Mouse (Mus musculus) hindbrain, embryonic 16.5 days (tissue): ENCODE results near the gene Mapre3. TPM values are rescaled to one million over a fixed set of nuclear protein-coding genes. Genes with fewer than 3 reads are reported as not detected.
A peak's percentile ranks its signal among the peaks of the same experiment; 100 is the strongest.

ENCODE experiments used
- ATAC-seq: fragments of 200-750 bp; cut with Nextera tagmentation; 2 replicates; pipeline ENCODE4 v1.8.0; 2017; ENCODE audit warnings: moderate TSS enrichment, moderate library complexity
- H3K27ac ChIP-seq: fragments of 300-500 bp; sonication (generic); 2 replicates; pipeline ENCODE4 v1.5.1; 2014; ENCODE audit warnings: low read depth, mild to moderate bottlenecking, control low read depth, low read length, moderate library complexity
- H3K27me3 ChIP-seq: fragments of 300-500 bp; sonication (generic); replicated peaks from 2 replicates; pipeline ENCODE4 v1.6.1; 2014; ENCODE audit warnings: low read length; ENCODE audit not compliant: control insufficient read depth, insufficient read depth
- H3K36me3 ChIP-seq: fragments of 300-500 bp; sonication (generic); 2 replicates; pipeline ENCODE4 v1.6.1; 2014; ENCODE audit warnings: mild to moderate bottlenecking, low read length, moderate library complexity, mixed read lengths; ENCODE audit not compliant: control insufficient read depth, insufficient read depth
- H3K4me1 ChIP-seq: fragments of 300-500 bp; sonication (generic); 2 replicates; pipeline ENCODE4 v1.6.1; 2014; ENCODE audit warnings: low read depth, low read length; ENCODE audit not compliant: control insufficient read depth, insufficient read depth
- H3K4me2 ChIP-seq: fragments of 300-500 bp; sonication (generic); 2 replicates; pipeline ENCODE4 v1.6.1; 2014; ENCODE audit warnings: mild to moderate bottlenecking, low read length, control low read depth, moderate library complexity
- H3K4me3 ChIP-seq: fragments of 300-500 bp; sonication (generic); 2 replicates; pipeline ENCODE4 v1.5.1; 2014; ENCODE audit warnings: mild to moderate bottlenecking, low read length, control low read depth, moderate library complexity
- H3K9ac ChIP-seq: fragments of 300-500 bp; sonication (generic); 2 replicates; pipeline ENCODE4 v1.6.1; 2014; ENCODE audit warnings: low read depth, mild to moderate bottlenecking, control low read depth, low read length, moderate library complexity
- H3K9me3 ChIP-seq: fragments of 300-500 bp; sonication (generic); 2 replicates; pipeline ENCODE4 v1.6.1; 2014; ENCODE audit warnings: mild to moderate bottlenecking, low read length, moderate library complexity; ENCODE audit not compliant: control insufficient read depth
- WGBS: fragments of 180-500 bp; shearing (Covaris S2); extraction: QIAGEN DNeasy Blood & Tissue Kit; methylation state at CpG from one replicate; pipeline ENCODE4 v1.1.7; 2014; 5-methylcytosine and 5-hydroxymethylcytosine counted together
- polyA plus RNA-seq: library from polyadenylated mRNA; unstranded; fragments of >200 nt; fragmentation: Nextera tagmentation; extraction: Ambion mirVana; gene quantifications from 2 replicates; pipeline ENCODE4 v1.2.1, GENCODE M21; 2015

The Mapre3 gene
- 151 and 153 TPM in 2 replicates for polyA plus RNA-seq

GRCm38 (mm10) chr5:30814424-30815119, at the start of gene Mapre3:
TSS of gene Mapre3 (plus strand) at chr5:30814641.
- ATAC-seq, result peak; percentile 98
- under 1% methylated on average over 42 of the region's 59 CpGs for WGBS
- H3K27ac ChIP-seq, result peak within 1 kb of the TSS; percentile 96

GRCm38 (mm10) chr5:30765596-30766370, 48.7 kb upstream of the Mapre3 start:
- no peak overlapping the region for H3K4me2 ChIP-seq
- peak; percentile 53 for ATAC-seq
- H3K36me3 ChIP-seq, result 0 out of 2 replicates have a peak, but pooled peaks cover 2% of the 10 kb centered on the region
- 53% methylated on average over 12 of the region's 12 CpGs for WGBS
- no peak overlapping the region for H3K9ac ChIP-seq
- peaks cover 53% of the 10 kb centered on the region for H3K4me1 ChIP-seq
- H3K27ac ChIP-seq, result peak overlapping the region; percentile 64
- H3K4me3 ChIP-seq, result no peak overlapping the region
- no peaks in the 10 kb centered on the region for H3K27me3 ChIP-seq
- no peaks in the 10 kb centered on the region for H3K9me3 ChIP-seq

More at GRCm38 (mm10) chr5:30814424-30815119, at the start of gene Mapre3:
- Histone ChIP-seq H3K36me3 (no peaks in the 10 kb centered on the region), H3K4me3 (peak within 1 kb of the TSS; percentile 96), H3K9me3 (no peaks in the 10 kb centered on the region), H3K4me2 (peak within 1 kb of the TSS; percentile 90), H3K9ac (peak within 1 kb of the TSS; percentile 96), H3K4me1 (peaks cover 29% of the 10 kb centered on the region), H3K27me3 (no peaks in the 10 kb centered on the region; the same call in 1 of the 2 replicates)

- Histone ChIP-seq H3K9ac (no peak overlapping the region), H3K4me2 (no peak overlapping the region)
Observed at GRCm38 (mm10) chr5:30768082-30768481, 46.4 kb upstream of the Mapre3 start.

GRCm38 (mm10) chr5:30768598-30768997, 45.8 kb upstream of the Mapre3 start:
- ATAC-seq, result peak; percentile 70
- H3K9ac ChIP-seq, result no peak overlapping the region
- H3K9me3 ChIP-seq, result no peaks in the 10 kb centered on the region
- peaks cover 41% of the 10 kb centered on the region for H3K4me1 ChIP-seq
- WGBS, result 12% methylated on average over 9 of the region's 9 CpGs
- H3K27me3 ChIP-seq, result no peaks in the 10 kb centered on the region
- no peak overlapping the region for H3K4me2 ChIP-seq
- peak overlapping the region; percentile 61 for H3K27ac ChIP-seq
- no peaks in the 10 kb centered on the region for H3K36me3 ChIP-seq
- no peak overlapping the region for H3K4me3 ChIP-seq

More at GRCm38 (mm10) chr5:30768082-30768481, 46.4 kb upstream of the Mapre3 start:
- 47% methylated on average over 4 of the region's 4 CpGs for WGBS
- Histone ChIP-seq H3K27ac (peak overlapping the region; percentile 61), H3K9me3 (no peaks in the 10 kb centered on the region), H3K4me3 (no peak overlapping the region), H3K27me3 (no peaks in the 10 kb centered on the region), H3K36me3 (no peaks in the 10 kb centered on the region), H3K4me1 (peaks cover 47% of the 10 kb centered on the region)
- ATAC-seq, result no peak

GRCm38 (mm10) chr5:30769075-30769474, 45.4 kb upstream of the Mapre3 start:
- H3K27ac ChIP-seq, result no peak overlapping the region
- no peak overlapping the region for H3K4me2 ChIP-seq
- H3K9me3 ChIP-seq, result no peaks in the 10 kb centered on the region
- no peak for ATAC-seq
- H3K4me1 ChIP-seq, result peaks cover 37% of the 10 kb centered on the region
- no peaks in the 10 kb centered on the region for H3K36me3 ChIP-seq
- H3K27me3 ChIP-seq, result no peaks in the 10 kb centered on the region
- H3K9ac ChIP-seq, result no peak overlapping the region
- 63% methylated on average over 9 of the region's 9 CpGs for WGBS
- H3K4me3 ChIP-seq, result no peak overlapping the region

GRCm38 (mm10) chr5:30774601-30775371, 39.7 kb upstream of the Mapre3 start:
- peak overlapping the region; percentile 29 for H3K4me3 ChIP-seq
- peak overlapping the region; percentile 24; the same call in 1 of the 2 replicates for H3K27ac ChIP-seq
- 8% methylated on average over 20 of the region's 20 CpGs for WGBS

GRCm38 (mm10) chr5:30780699-30781098, 33.7 kb upstream of the Mapre3 start:
- Histone ChIP-seq H3K36me3 (peaks cover 39% of the 10 kb centered on the region), H3K4me3 (no peak overlapping the region), H3K9ac (no peak overlapping the region), H3K27me3 (no peaks in the 10 kb centered on the region), H3K9me3 (no peaks in the 10 kb centered on the region), H3K4me2 (no peak overlapping the region), H3K27ac (no peak overlapping the region), H3K4me1 (no peaks in the 10 kb centered on the region)
- ATAC-seq, result no peak
- WGBS, result 78% methylated on average over 9 of the region's 9 CpGs

More at GRCm38 (mm10) chr5:30774601-30775371, 39.7 kb upstream of the Mapre3 start:
- peak; percentile 86 for ATAC-seq
- H3K9me3 ChIP-seq, result no peaks in the 10 kb centered on the region
- peak overlapping the region; percentile 56 for H3K4me2 ChIP-seq
- peaks cover 11% of the 10 kb centered on the region for H3K36me3 ChIP-seq
- H3K27me3 ChIP-seq, result no peaks in the 10 kb centered on the region
- peak overlapping the region; percentile 57 for H3K9ac ChIP-seq
- peaks cover 18% of the 10 kb centered on the region for H3K4me1 ChIP-seq

GRCm38 (mm10) chr5:30781147-30781546, 33.3 kb upstream of the Mapre3 start:
- no peak for ATAC-seq
- no peak overlapping the region for H3K9ac ChIP-seq
- H3K27ac ChIP-seq, result no peak overlapping the region
- no peaks in the 10 kb centered on the region for H3K27me3 ChIP-seq
- H3K4me3 ChIP-seq, result no peak overlapping the region
- WGBS, result 50% methylated on average over 3 of the region's 3 CpGs
- no peaks in the 10 kb centered on the region for H3K4me1 ChIP-seq
- peaks cover 39% of the 10 kb centered on the region for H3K36me3 ChIP-seq
- no peaks in the 10 kb centered on the region for H3K9me3 ChIP-seq
- H3K4me2 ChIP-seq, result no peak overlapping the region
